Mouse (Mus musculus): ENCODE measurements at regions not wholly inside any gene's neighbourhood (a gene's known extent, or its start where the extent isn't known, plus 50 kb on each side); places are given as distances from the start of the nearest gene placed in this dataset.

DNA sequence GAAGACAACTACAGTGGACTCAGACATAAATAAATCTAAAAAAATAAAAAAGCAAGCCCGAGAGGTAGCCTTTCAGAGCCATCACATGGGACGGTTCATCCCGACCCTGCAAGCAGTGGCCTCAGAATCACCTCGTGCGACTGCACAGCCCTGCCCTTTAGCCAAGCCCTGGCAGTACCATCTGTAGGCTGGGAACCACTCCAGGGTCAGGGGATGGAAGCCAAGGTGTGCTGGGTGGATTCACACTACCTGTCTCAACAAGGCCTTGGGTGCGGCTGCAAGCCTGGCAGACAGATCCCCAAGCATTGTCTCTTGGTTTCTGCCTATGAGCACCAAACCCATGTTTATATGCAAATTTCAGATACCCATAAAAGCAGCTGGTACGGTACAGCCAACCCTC, 115.3 kb upstream of the A530016L24Rik start:
- no peak for DNase-seq (ENCODE audit: low spot score in 2 of 2)

GRCm38 (mm10) chr12:112376236-112376635, 113.0 kb upstream of the A530016L24Rik start:
- no peak for DNase-seq (ENCODE audit: low spot score in 2 of 2)

- no peak for DNase-seq (ENCODE audit: low spot score in 2 of 2)
Measured at GRCm38 (mm10) chr12:112376701-112377100, 112.5 kb upstream of the A530016L24Rik start.

DNA sequence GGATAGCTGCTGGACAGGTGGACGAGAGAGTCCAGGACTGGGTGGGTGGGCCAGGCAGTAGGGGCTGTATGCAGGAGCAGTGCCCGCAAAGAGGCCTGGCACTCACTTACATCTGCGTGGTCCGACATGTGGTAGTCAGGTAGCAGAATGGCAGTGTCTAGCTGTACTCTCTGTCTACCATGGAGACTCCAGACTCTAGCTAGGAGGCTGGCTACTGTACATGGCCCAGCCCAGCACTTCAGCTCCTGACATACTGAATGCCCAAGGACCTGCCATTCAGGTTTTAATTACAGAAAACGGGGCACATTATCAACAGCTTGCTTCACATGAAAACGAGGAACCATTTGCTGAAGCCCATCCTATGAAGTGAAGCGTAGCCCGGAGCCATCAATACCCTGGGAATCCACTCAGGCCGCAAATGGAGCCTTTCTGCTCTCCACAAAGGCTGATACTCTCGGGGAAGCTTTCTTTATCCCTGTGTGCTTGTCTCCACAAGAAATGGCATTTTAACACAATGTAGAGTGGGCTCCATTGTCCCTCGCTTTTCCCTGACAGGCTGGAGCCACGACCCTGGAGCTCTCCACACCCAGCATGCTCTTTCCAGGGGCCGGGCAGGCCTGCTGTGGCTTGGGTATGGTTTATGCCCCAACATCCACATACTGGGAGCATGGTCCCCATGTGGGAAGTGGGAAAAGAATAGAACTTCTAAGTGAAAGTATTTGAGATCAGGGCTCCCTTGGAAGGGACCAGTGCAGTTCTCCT, 110.6 kb upstream of the A530016L24Rik start:
- DNase-seq (ENCODE audit: low spot score in 2 of 2) = no peak

DNA sequence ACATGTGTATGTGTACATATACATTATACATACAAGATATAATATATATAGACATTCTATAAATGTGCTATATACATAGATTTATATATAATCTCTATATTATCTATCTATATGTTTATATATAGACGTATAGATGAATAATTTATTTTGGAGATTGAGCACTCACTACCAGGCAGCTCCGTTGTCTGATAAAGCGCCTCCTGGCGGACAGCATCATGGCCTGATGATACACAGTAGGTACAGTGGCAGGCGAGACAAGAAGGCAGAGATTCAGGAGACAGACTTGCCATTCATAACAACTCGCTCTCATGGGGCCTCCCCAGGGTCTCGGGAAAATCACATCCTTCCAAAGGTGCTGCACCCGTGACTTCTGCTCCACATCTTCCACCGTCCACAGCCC, 101.4 kb upstream of the A530016L24Rik start:
- no peak for DNase-seq (ENCODE audit: low spot score in 2 of 2)

- no peak for DNase-seq (ENCODE audit: low spot score in 2 of 2)
Measured at GRCm38 (mm10) chr12:112395909-112396308, 93.3 kb upstream of the A530016L24Rik start.

DNA sequence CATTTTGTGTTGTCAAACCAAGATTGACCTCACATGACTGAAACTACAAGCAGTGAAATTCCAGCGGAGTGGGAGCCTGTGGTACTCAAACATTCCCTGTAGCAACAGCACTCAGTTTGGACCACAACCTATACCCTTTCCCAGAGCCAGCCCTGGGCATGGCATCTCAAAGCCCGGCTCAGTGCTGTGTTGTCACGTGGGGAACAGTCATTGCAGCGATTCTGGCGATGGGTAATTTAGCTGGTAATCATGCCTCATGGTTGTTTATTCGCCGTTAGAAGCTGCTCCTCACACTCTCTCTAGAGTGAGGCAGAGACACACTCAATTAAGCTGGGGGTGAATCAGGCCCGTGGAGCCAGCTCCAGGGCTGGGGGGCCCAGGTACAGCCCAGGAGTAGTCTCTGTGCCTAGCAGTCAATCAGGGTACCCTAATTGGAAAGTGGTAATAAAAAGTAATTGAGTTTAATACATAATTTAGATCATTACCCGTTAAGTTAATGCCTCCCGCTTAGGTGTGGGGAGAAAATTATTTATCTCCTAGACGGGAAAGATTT, 85.5 kb upstream of the A530016L24Rik start:
- no peak for DNase-seq (ENCODE audit: low spot score in 2 of 2)

DNA sequence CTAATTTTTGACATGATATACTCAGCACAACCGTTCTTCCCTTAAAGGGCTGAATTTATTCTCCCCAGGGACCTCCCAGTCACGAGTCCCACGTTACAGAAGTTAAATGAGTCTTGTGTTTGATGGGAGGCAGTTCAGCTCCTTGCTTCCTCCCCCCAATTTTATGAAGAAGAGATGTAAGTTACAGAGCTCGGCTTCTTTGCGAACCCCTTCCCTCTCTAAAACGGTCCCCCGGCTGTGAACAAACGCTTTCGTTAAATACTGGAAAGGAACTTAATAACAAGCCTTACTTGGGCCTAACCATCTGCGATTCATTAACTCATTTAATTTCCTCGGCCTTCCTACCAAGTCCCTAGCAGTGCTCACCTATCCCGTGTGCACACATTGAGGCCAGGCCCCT, 84.9 kb upstream of the A530016L24Rik start:
- no peak for DNase-seq (ENCODE audit: low spot score in 2 of 2)

- no peak for DNase-seq (ENCODE audit: low spot score in 2 of 2)
Measured at GRCm38 (mm10) chr12:112405781-112406213, 83.5 kb upstream of the A530016L24Rik start.

- no peak for DNase-seq (ENCODE audit: low spot score in 2 of 2)
Measured at GRCm38 (mm10) chr12:112411612-112412350, 77.5 kb upstream of the A530016L24Rik start.

DNA sequence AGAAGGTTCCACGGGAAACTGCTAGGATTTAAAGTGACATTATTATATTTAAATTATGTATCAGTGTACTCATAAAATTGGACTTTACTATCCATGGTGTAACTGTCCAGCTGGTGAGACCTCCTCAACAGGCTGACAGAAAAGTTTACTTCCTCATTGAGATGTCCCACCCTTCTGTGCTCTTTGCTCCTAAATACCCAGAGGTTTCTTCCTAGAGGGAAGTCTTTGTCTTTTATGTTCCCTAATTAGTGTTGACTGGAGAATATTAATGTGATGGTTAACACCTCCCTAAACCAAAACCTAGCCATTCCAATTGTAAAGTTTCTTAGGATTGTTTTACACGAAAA, 76.9 kb upstream of the A530016L24Rik start:
- no peak for DNase-seq (ENCODE audit: low spot score in 2 of 2)

DNA sequence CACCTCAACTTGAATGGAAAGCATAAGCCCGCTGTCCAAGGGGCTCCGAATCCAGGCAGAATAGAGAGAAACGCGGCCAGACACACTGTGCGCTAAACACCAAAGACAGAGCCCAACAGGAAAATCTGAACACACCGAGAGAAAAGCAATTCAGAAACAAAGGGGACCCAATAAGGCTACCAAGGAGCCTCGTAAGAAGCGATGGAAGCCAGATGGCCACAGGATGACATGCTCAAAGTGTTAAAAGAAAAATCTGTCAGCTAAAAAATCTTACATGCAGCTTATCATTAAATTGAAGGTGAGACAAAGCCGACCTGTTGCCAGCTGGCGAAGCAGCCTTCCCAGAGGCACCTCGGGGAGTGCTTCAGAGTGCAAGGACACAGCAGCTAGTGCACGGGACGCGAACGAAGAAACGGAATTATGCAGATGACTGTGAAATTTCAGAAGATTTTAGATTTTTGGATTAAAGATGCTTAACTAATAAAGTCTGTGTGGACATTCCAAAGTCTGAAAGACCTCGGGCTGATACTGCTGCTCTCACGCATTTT, 73.2 kb upstream of the A530016L24Rik start:
- no peak for DNase-seq (ENCODE audit: low spot score in 2 of 2)

- no peak for DNase-seq (ENCODE audit: low spot score in 2 of 2)
Measured at GRCm38 (mm10) chr12:112416537-112416936, 72.7 kb upstream of the A530016L24Rik start.

- no peak for DNase-seq (ENCODE audit: low spot score in 2 of 2)
Measured at GRCm38 (mm10) chr12:112418636-112419035, 70.6 kb upstream of the A530016L24Rik start.

DNA sequence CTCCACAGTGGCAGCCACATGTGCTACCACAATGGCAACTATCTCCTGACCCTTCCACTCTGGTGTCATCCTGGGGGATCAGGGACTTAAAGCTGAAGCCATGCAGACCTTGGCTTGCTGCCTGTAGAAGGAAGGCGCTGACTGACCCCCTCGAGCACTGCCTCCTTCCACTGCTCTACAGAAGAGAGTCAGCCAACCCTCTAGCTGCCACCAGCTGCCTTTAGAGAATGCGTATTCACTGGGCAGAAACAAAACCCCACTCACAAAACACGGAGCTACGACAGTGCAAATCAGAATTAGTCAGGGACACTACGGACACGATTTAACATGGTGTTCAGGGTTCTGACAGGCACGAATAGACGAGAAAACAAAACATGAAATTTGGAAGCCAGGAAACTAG, 67.1 kb upstream of the A530016L24Rik start:
- no peak for DNase-seq (ENCODE audit: low spot score in 2 of 2)

DNA sequence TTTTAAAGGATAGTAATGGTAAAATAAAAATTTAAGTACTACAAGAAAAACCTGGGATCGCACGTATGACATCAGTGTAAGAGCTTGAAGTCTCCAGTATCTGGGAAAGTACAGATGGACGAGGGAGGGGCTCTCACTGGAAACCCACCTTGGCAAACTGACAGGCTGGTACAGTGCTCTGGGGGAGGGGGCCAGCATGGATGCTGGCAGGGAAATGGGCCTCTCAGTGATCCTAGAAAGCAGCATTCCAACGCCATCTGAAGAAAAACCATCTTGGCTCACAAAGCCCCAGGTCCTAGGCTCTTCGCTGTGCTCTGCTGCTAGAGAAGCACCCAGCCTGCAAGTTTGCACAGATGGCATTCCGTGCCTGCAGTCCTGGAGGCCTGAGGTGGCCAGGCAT, 65.1 kb upstream of the A530016L24Rik start:
- DNase-seq (ENCODE audit: low spot score in 2 of 2) = no peak

DNA sequence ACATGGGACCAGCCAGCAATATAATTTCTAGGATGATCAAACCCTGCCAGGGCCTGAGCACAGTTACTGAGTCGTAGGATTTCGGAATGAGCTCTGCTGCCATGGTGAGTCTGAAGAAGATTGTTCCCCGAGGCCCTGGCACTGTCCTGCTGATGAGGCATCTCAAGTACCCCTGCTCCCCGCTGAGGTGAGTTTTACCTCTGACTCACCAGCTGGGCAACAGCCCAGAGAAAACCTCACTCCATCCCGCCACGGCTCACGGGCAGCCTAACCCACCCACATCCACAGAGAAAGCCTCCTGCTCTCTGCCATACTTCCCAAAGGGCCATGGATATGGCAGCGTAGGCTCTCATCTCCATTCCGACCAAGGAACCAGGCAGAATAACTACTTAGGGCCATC, 62.6 kb upstream of the A530016L24Rik start:
- no peak for DNase-seq (ENCODE audit: low spot score in 2 of 2)

DNA sequence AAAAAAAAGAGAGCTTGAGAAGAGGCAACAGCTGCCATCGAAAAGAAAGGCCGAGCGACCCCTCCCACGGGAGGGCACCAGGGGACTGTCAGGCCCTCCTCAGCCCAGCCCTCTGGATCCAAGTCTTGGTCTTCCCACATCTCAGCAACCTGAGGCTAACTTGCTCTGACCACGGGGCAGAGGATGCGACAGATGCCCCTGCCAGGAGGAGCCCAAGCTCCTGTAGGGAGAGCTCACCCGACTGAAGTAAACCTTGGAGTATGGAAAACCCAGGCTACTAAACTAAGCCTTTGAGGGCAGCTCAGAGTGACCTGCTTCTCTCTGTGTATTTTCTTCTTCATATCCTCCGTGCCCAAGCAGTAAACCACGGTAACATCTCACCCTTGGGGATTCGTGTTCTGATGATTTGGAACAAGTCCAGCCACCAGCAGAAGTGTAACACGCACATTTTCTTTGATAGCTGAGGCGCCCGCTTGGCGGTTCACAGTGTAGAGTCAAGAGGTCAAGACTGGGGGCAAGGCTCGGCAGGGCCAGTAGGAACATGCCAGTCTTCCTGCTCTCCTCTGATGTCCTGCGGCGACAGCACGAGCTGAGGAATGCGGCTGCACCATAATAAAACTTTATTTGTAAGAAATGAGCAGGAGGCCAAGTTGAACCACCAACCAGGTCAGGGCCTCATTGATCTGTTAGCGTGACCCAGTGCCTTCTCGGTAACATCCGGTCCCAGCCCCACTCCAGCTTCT, 59.0 kb upstream of the A530016L24Rik start:
- DNase-seq (ENCODE audit: low spot score in 2 of 2) = no peak

DNA sequence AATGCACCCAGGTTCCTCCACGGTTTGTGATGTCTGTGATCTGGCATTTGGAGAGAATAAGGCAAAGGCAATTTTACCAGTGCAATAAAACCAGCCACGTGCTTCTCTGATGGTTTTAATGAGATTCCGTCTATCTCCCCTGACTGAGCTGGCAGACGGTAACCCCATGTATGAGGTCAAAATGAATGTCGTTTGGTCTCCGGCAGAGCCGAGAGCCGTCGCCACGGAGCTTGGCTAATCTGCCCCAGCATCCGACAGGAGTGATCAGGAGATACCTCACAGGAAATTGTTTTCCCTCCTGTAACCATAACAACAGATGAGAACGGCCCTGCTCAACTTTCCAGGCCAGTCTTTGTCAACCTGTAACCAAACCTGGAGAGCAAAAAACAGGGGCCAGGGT, 55.9 kb upstream of the A530016L24Rik start:
- DNase-seq (ENCODE audit: low spot score in 2 of 2) = no peak

- no peak for DNase-seq (ENCODE audit: low spot score in 2 of 2)
Measured at GRCm38 (mm10) chr12:112434673-112435294, 54.5 kb upstream of the A530016L24Rik start.
